Mouse (Mus musculus): ENCODE results near the gene Itsn2. TPM values are rescaled to one million over a fixed set of nuclear protein-coding genes. Genes with fewer than 3 reads are reported as not detected.

Itsn2 gene
- polyA plus RNA-seq, 1 experiment from 2014 or later: 18.9 TPM

- H3K27me3 ChIP-seq: no peaks in the 10 kb centered on the region
- no peak for ATAC-seq (ENCODE audit: low FRiP score, low read depth)
- WGBS: 84% methylated on average over 9 of the region's 9 CpGs
- H3K36me3 ChIP-seq: no peaks in the 10 kb centered on the region
- no peaks in the 10 kb centered on the region for H3K9me3 ChIP-seq
- H3K27ac ChIP-seq (replicated peaks): no peak overlapping the region
- H3K4me3 ChIP-seq: no peak overlapping the region
- H3K9ac ChIP-seq (replicated peaks): no peak overlapping the region
- H3K4me1 ChIP-seq: no peaks in the 10 kb centered on the region
- no peak overlapping the region for H3K4me2 ChIP-seq (replicated peaks)
Observed at GRCm38 (mm10) chr12:4558475-4559279, 33.8 kb upstream of the Itsn2 start.

- Histone ChIP-seq H3K4me1 (no peaks in the 10 kb centered on the region), H3K36me3 (no peaks in the 10 kb centered on the region), H3K27me3 (no peaks in the 10 kb centered on the region), H3K27ac (replicated peaks) (no peak overlapping the region), H3K4me2 (replicated peaks) (no peak overlapping the region), H3K4me3 (no peak overlapping the region), H3K9ac (replicated peaks) (no peak overlapping the region), H3K9me3 (no peaks in the 10 kb centered on the region)
- WGBS: 39% methylated on average over 5 of the region's 5 CpGs
- no peak for ATAC-seq (ENCODE audit: low FRiP score, low read depth)
Observed at GRCm38 (mm10) chr12:4571864-4572263, 20.6 kb upstream of the Itsn2 start.

GRCm38 (mm10) chr12:4574065-4574464, 18.4 kb upstream of the Itsn2 start:
- no peak overlapping the region for H3K4me2 ChIP-seq (replicated peaks)
- H3K9ac ChIP-seq (replicated peaks): no peak overlapping the region
- no peaks in the 10 kb centered on the region for H3K36me3 ChIP-seq
- no peaks in the 10 kb centered on the region for H3K4me1 ChIP-seq
- ATAC-seq (ENCODE audit: low FRiP score, low read depth): no peak
- no peaks in the 10 kb centered on the region for H3K27me3 ChIP-seq
- 83% methylated on average over 4 of the region's 4 CpGs for WGBS
- no peak overlapping the region for H3K27ac ChIP-seq (replicated peaks)
- no peaks in the 10 kb centered on the region for H3K9me3 ChIP-seq
- H3K4me3 ChIP-seq: no peak overlapping the region

GRCm38 (mm10) chr12:4582326-4582725, 10.1 kb upstream of the Itsn2 start:
- H3K27ac ChIP-seq (replicated peaks): no peak overlapping the region
- H3K36me3 ChIP-seq: no peaks in the 10 kb centered on the region
- no peak overlapping the region for H3K9ac ChIP-seq (replicated peaks)
- no peaks in the 10 kb centered on the region for H3K4me1 ChIP-seq
- H3K9me3 ChIP-seq: no peaks in the 10 kb centered on the region
- ATAC-seq (ENCODE audit: low FRiP score, low read depth): no peak
- H3K4me2 ChIP-seq (replicated peaks): no peak overlapping the region
- H3K27me3 ChIP-seq: no peaks in the 10 kb centered on the region
- no peak overlapping the region for H3K4me3 ChIP-seq

- H3K27me3 ChIP-seq: peaks cover 11% of the 10 kb centered on the region
- H3K9me3 ChIP-seq: no peaks in the 10 kb centered on the region
- ATAC-seq (ENCODE audit: low FRiP score, low read depth): no peak
- no peak overlapping the region for H3K9ac ChIP-seq (replicated peaks)
- H3K27ac ChIP-seq (replicated peaks): no peak overlapping the region
- H3K4me2 ChIP-seq (replicated peaks): no peak overlapping the region
- no peak overlapping the region for H3K4me3 ChIP-seq
- H3K36me3 ChIP-seq: no peaks in the 10 kb centered on the region
- no peaks in the 10 kb centered on the region for H3K4me1 ChIP-seq
- 77% methylated on average over 2 of the region's 2 CpGs for WGBS
Observed at GRCm38 (mm10) chr12:4587846-4588245, 4.6 kb upstream of the Itsn2 start.

- Histone ChIP-seq H3K9ac (replicated peaks) (no peak overlapping the region), H3K4me3 (no peak overlapping the region), H3K4me1 (peaks cover 2% of the 10 kb centered on the region), H3K9me3 (no peaks in the 10 kb centered on the region), H3K27me3 (peaks cover 11% of the 10 kb centered on the region), H3K4me2 (replicated peaks) (no peak overlapping the region), H3K36me3 (no peaks in the 10 kb centered on the region), H3K27ac (replicated peaks) (no peak overlapping the region)
- no peak for ATAC-seq (ENCODE audit: low FRiP score, low read depth)
- 90% methylated on average over 3 of the region's 3 CpGs for WGBS
Observed at GRCm38 (mm10) chr12:4588603-4589002, 3.8 kb upstream of the Itsn2 start.

GRCm38 (mm10) chr12:4592025-4592424, 413 bp upstream of the Itsn2 start:
- peak overlapping the region; percentile 86 for H3K4me2 ChIP-seq (replicated peaks)

GRCm38 (mm10) chr12:4593166-4593929, 910 bp downstream of the Itsn2 start:
- Histone ChIP-seq H3K27me3 (peaks cover 11% of the 10 kb centered on the region), H3K36me3 (no peaks in the 10 kb centered on the region), H3K4me3 (peak overlapping the region; percentile 96), H3K9me3 (no peaks in the 10 kb centered on the region), H3K4me1 (peaks cover 5% of the 10 kb centered on the region), H3K27ac (replicated peaks) (0 out of 2 replicates have a peak overlapping the region, but pooled peaks have one; percentile 20), H3K9ac (replicated peaks) (peak overlapping the region; percentile 78), H3K4me2 (replicated peaks) (peak overlapping the region; percentile 86)
- 1% methylated on average over 46 of the region's 80 CpGs for WGBS
- ATAC-seq (ENCODE audit: low FRiP score, low read depth): peak; percentile 82

More at GRCm38 (mm10) chr12:4592025-4592424, 413 bp upstream of the Itsn2 start:
- Histone ChIP-seq H3K36me3 (no peaks in the 10 kb centered on the region), H3K27ac (replicated peaks) (no peak overlapping the region), H3K9me3 (no peaks in the 10 kb centered on the region), H3K4me1 (peaks cover 5% of the 10 kb centered on the region), H3K4me3 (peak overlapping the region; percentile 96), H3K27me3 (peaks cover 11% of the 10 kb centered on the region), H3K9ac (replicated peaks) (no peak overlapping the region)
- no peak for ATAC-seq (ENCODE audit: low FRiP score, low read depth)
- 73% methylated on average over 6 of the region's 6 CpGs for WGBS

- no peak for ATAC-seq (ENCODE audit: low FRiP score, low read depth)
- 70% methylated on average over 9 of the region's 9 CpGs for WGBS
- Histone ChIP-seq H3K4me3 (peak overlapping the region; percentile 96), H3K9ac (replicated peaks) (no peak overlapping the region), H3K9me3 (no peaks in the 10 kb centered on the region), H3K27me3 (peaks cover 11% of the 10 kb centered on the region), H3K4me1 (peaks cover 5% of the 10 kb centered on the region), H3K27ac (replicated peaks) (no peak overlapping the region), H3K4me2 (replicated peaks) (peak overlapping the region; percentile 86), H3K36me3 (no peaks in the 10 kb centered on the region)
Observed at GRCm38 (mm10) chr12:4593930-4594391, 1.5 kb downstream of the Itsn2 start.

- H3K27me3 ChIP-seq: peaks cover 11% of the 10 kb centered on the region
- H3K4me2 ChIP-seq (replicated peaks): no peak overlapping the region
- no peak overlapping the region for H3K27ac ChIP-seq (replicated peaks)
- ATAC-seq (ENCODE audit: low FRiP score, low read depth): no peak
- 82% methylated on average over 6 of the region's 6 CpGs for WGBS
- H3K4me1 ChIP-seq: peaks cover 5% of the 10 kb centered on the region
- H3K9ac ChIP-seq (replicated peaks): no peak overlapping the region
- no peaks in the 10 kb centered on the region for H3K9me3 ChIP-seq
- H3K36me3 ChIP-seq: no peaks in the 10 kb centered on the region
- no peak overlapping the region for H3K4me3 ChIP-seq
Observed at GRCm38 (mm10) chr12:4595055-4595454, 2.6 kb downstream of the Itsn2 start.

- Histone ChIP-seq H3K4me3 (no peak overlapping the region), H3K4me2 (replicated peaks) (no peak overlapping the region), H3K36me3 (no peaks in the 10 kb centered on the region), H3K9ac (replicated peaks) (no peak overlapping the region), H3K9me3 (no peaks in the 10 kb centered on the region), H3K27me3 (no peaks in the 10 kb centered on the region; the same call in 1 of the 2 replicates), H3K4me1 (peaks cover under 1% of the 10 kb centered on the region), H3K27ac (replicated peaks) (no peak overlapping the region)
- 61% methylated on average over 8 of the region's 8 CpGs for WGBS
- no peak for ATAC-seq (ENCODE audit: low FRiP score, low read depth)
Observed at GRCm38 (mm10) chr12:4598666-4599428, 6.4 kb downstream of the Itsn2 start.

- H3K27me3 ChIP-seq: no peaks in the 10 kb centered on the region
- H3K4me1 ChIP-seq: no peaks in the 10 kb centered on the region
- H3K4me3 ChIP-seq: no peak overlapping the region
- 89% methylated on average over 4 of the region's 4 CpGs for WGBS
- no peaks in the 10 kb centered on the region for H3K36me3 ChIP-seq
- H3K9me3 ChIP-seq: no peaks in the 10 kb centered on the region
- no peak overlapping the region for H3K27ac ChIP-seq (replicated peaks)
- no peak overlapping the region for H3K4me2 ChIP-seq (replicated peaks)
- no peak overlapping the region for H3K9ac ChIP-seq (replicated peaks)
- no peak for ATAC-seq (ENCODE audit: low FRiP score, low read depth)
Observed at GRCm38 (mm10) chr12:4599713-4600112, 7.3 kb downstream of the Itsn2 start.

All from midbrain, embryonic 12.5 days (tissue).